Mouse (Mus musculus) CH12.LX (cell line): ENCODE data around the gene Ifnar1. TPM values are rescaled to one million over a fixed set of nuclear protein-coding genes. Genes with fewer than 3 reads are reported as not detected.

ENCODE experiments used
- DNase-seq: peaks from one replicate; pipeline ENCODE4 v3.0.0-alpha.2; 2013; ENCODE audit errors: extremely low read depth
- H3K27ac ChIP-seq: 2 replicates; pipeline ENCODE4 v1.5.1; 2012; ENCODE audit warnings: low read depth, mild to moderate bottlenecking, control low read depth, moderate library complexity; ENCODE audit not compliant: insufficient read depth
- H3K27me3 ChIP-seq: replicated peaks from 2 replicates; pipeline ENCODE3; 2012; ENCODE audit warnings: inconsistent platforms
- H3K36me3 ChIP-seq, 2 experiments: replicated peaks in 1 of 2; 2 replicates each; pipeline versions ENCODE3 to v1.6.1; 2012; ENCODE audit warnings: inconsistent platforms in 1 of 2, low read length in 1 of 2, mild to moderate bottlenecking in 1 of 2, mixed read lengths in 1 of 2, moderate library complexity in 1 of 2; ENCODE audit not compliant: control insufficient read depth in 1 of 2, insufficient read depth in 1 of 2
- H3K4me1 ChIP-seq, 2 experiments: 2 replicates each; pipeline ENCODE4 v1.6.1; 2012; ENCODE audit warnings: inconsistent platforms in 1 of 2, moderate library complexity in 1 of 2; ENCODE audit not compliant: insufficient read depth in 2 of 2, control insufficient read depth in 1 of 2
- H3K4me2 ChIP-seq: 2 replicates; pipeline ENCODE4 v1.6.1; 2012; ENCODE audit warnings: low read depth, mild to moderate bottlenecking, control low read depth; ENCODE audit not compliant: poor library complexity, insufficient read depth, severe bottlenecking
- H3K4me3 ChIP-seq, 3 experiments: fragments of 150-350 bp in 1 of 3; sonication (generic) in 1 of 3; replicated peaks in 1 of 3; 2 replicates each; pipeline versions ENCODE3 to v1.5.1; 2011 to 2012; ENCODE audit warnings: low read depth in 2 of 3, low read length in 2 of 3, mild to moderate bottlenecking in 2 of 3, moderate library complexity in 2 of 3, control low read depth in 1 of 3, improper control_type of control experiment in 1 of 3, inconsistent platforms in 1 of 3, mixed read lengths in 1 of 3; ENCODE audit not compliant: poor library complexity in 1 of 3
- H3K79me2 ChIP-seq: replicated peaks from 2 replicates; pipeline ENCODE4 v1.6.1; 2012; ENCODE audit warnings: mild to moderate bottlenecking, moderate library complexity; ENCODE audit not compliant: control insufficient read depth, poor library complexity, insufficient read depth, severe bottlenecking; ENCODE audit errors: extremely low read depth
- H3K9ac ChIP-seq: 2 replicates; pipeline ENCODE4 v1.6.1; 2012; ENCODE audit warnings: low read depth, mild to moderate bottlenecking, control low read depth, moderate library complexity; ENCODE audit not compliant: insufficient read depth
- H3K9me3 ChIP-seq: replicated peaks from 2 replicates; pipeline ENCODE3; 2012; ENCODE audit warnings: low read length, inconsistent platforms, mixed read lengths
- BHLHE40 ChIP-seq: IDR thresholded peaks from 2 replicates; pipeline ENCODE4 v1.6.1; 2011; ENCODE audit warnings: mild to moderate bottlenecking, low read depth, low read length, improper control_type of control experiment
- CHD1 ChIP-seq: IDR thresholded peaks from 2 replicates; pipeline ENCODE4 v1.6.1; 2012; ENCODE audit warnings: low read depth, low read length, improper control_type of control experiment, inconsistent platforms
- CHD2 ChIP-seq: IDR thresholded peaks from 2 replicates; pipeline ENCODE4 v1.6.1; 2011; ENCODE audit warnings: low read length, improper control_type of control experiment
- E2F4 ChIP-seq: IDR thresholded peaks from 2 replicates; pipeline ENCODE4 v1.6.1; 2011; ENCODE audit warnings: low read depth, low read length, improper control_type of control experiment; ENCODE audit not compliant: insufficient replicate concordance
- EP300 ChIP-seq: IDR thresholded peaks from 2 replicates; pipeline ENCODE4 v1.6.1; 2011; ENCODE audit warnings: low read length, improper control_type of control experiment
- ETS1 ChIP-seq: conservative IDR thresholded peaks from 2 replicates; pipeline ENCODE4 v1.6.1; 2012; ENCODE audit warnings: low read depth, mild to moderate bottlenecking, inconsistent platforms, low read length, improper control_type of control experiment, moderate library complexity
- GABPA ChIP-seq: IDR thresholded peaks from 2 replicates; pipeline ENCODE4 v1.6.1; 2012; ENCODE audit warnings: low read depth, low read length, improper control_type of control experiment, inconsistent platforms; ENCODE audit not compliant: insufficient replicate concordance
- IRF4 ChIP-seq: IDR thresholded peaks from 2 replicates; pipeline ENCODE4 v1.6.1; 2014; ENCODE audit warnings: low read depth, mild to moderate bottlenecking, inconsistent platforms, low read length, improper control_type of control experiment
- JUN ChIP-seq: IDR thresholded peaks from 2 replicates; pipeline ENCODE4 v1.6.1; 2011; ENCODE audit warnings: low read depth, mild to moderate bottlenecking, low read length, improper control_type of control experiment, moderate library complexity; ENCODE audit not compliant: insufficient read depth
- KAT2A ChIP-seq: IDR thresholded peaks from 2 replicates; pipeline ENCODE4 v1.6.1; 2012; ENCODE audit warnings: low read length, improper control_type of control experiment, inconsistent platforms; ENCODE audit not compliant: insufficient replicate concordance
- MAX ChIP-seq: IDR thresholded peaks from 2 replicates; pipeline ENCODE4 v1.6.1; 2011; ENCODE audit warnings: low read length, improper control_type of control experiment
- MAZ ChIP-seq: IDR thresholded peaks from 2 replicates; pipeline ENCODE4 v1.6.1; 2012; ENCODE audit warnings: low read depth, mild to moderate bottlenecking, inconsistent platforms, low read length, improper control_type of control experiment, moderate library complexity
- MXI1 ChIP-seq: IDR thresholded peaks from 2 replicates; pipeline ENCODE4 v1.6.1; 2011; ENCODE audit warnings: mild to moderate bottlenecking, low read depth, low read length, improper control_type of control experiment
- MYC ChIP-seq: IDR thresholded peaks from 2 replicates; pipeline ENCODE4 v1.6.1; 2011; ENCODE audit warnings: low read depth, mild to moderate bottlenecking, improper control_type of control experiment, low read length
- NELFE ChIP-seq: IDR thresholded peaks from 2 replicates; pipeline ENCODE4 v1.6.1; 2011; ENCODE audit warnings: low read depth, low read length, improper control_type of control experiment
- NRF1 ChIP-seq: IDR thresholded peaks from 2 replicates; pipeline ENCODE4 v1.6.1; 2014; ENCODE audit warnings: low read depth, mild to moderate bottlenecking, inconsistent platforms, low read length, improper control_type of control experiment, moderate library complexity
- PAX5 ChIP-seq: IDR thresholded peaks from 2 replicates; pipeline ENCODE4 v1.6.1; 2012; ENCODE audit warnings: low read length, inconsistent platforms, mixed read lengths
- POLR2AphosphoS2 ChIP-seq: IDR thresholded peaks from 2 replicates; pipeline ENCODE4 v1.6.1; 2011; ENCODE audit warnings: low read depth, low read length, improper control_type of control experiment
- RAD21 ChIP-seq: IDR thresholded peaks from 2 replicates; pipeline ENCODE4 v1.6.1; 2011; ENCODE audit warnings: low read depth, mild to moderate bottlenecking, low read length, improper control_type of control experiment, moderate library complexity
- SIN3A ChIP-seq: IDR thresholded peaks from 2 replicates; pipeline ENCODE4 v1.6.1; 2012; ENCODE audit warnings: low read length, improper control_type of control experiment, inconsistent platforms
- SMC3 ChIP-seq: IDR thresholded peaks from 2 replicates; pipeline ENCODE4 v1.6.1; 2011; ENCODE audit warnings: low read depth, low read length, improper control_type of control experiment
- TCF12 ChIP-seq: IDR thresholded peaks from 2 replicates; pipeline ENCODE4 v1.6.1; 2014; ENCODE audit warnings: low read depth, mild to moderate bottlenecking, inconsistent platforms, low read length, improper control_type of control experiment
- UBTF ChIP-seq: IDR thresholded peaks from 2 replicates; pipeline ENCODE4 v1.6.1; 2012; ENCODE audit warnings: low read depth, mild to moderate bottlenecking, inconsistent platforms, low read length, improper control_type of control experiment, moderate library complexity
- USF2 ChIP-seq: conservative IDR thresholded peaks from 2 replicates; pipeline ENCODE4 v1.6.1; 2011; ENCODE audit warnings: low read depth, low read length, improper control_type of control experiment
- ZKSCAN1 ChIP-seq: IDR thresholded peaks from 2 replicates; pipeline ENCODE4 v1.6.1; 2012; ENCODE audit warnings: low read depth, inconsistent platforms, low read length, improper control_type of control experiment, borderline replicate concordance
- ZMIZ1 ChIP-seq: IDR thresholded peaks from 2 replicates; pipeline ENCODE4 v1.6.1; 2012; ENCODE audit warnings: low read depth, mild to moderate bottlenecking, inconsistent platforms, low read length, improper control_type of control experiment
- dilution Hi-C: fragments of 300-500 bp; cut with MboI; formaldehyde crosslinking; loops from 2 replicates; pipeline ENCODE4 v1.14.3; 2020; ENCODE audit warnings: low sequenced_read_pairs; ENCODE audit not compliant: extremely low pct_unique_long_range_greater_than_20kb, extremely low pct_ligation_motif_present
- in situ Hi-C: fragments of 300-500 bp; cut with MboI; formaldehyde crosslinking; loops from 3 replicates; pipeline ENCODE4 v1.14.3; 2019; ENCODE audit warnings: low sequenced_read_pairs, low pct_ligation_motif_present, low pct_unique_long_range_greater_than_20kb, mixed read lengths
- polyA plus RNA-seq: library from polyadenylated mRNA; unstranded; fragments of >175 nt; gene quantifications from 2 replicates; pipeline ENCODE4 v1.2.1, GENCODE M21; 2012; ENCODE audit warnings: low read depth; ENCODE audit not compliant: insufficient read length
- total RNA-seq, 2 experiments: library from RNA; depleted of rRNA; stranded (reverse); fragments of 300-350 nt in 1 of 2; fragments of >200 nt in 1 of 2; gene quantifications; 2 replicates each; pipeline ENCODE4 v1.2.3; 2012 to 2014

Ifnar1 gene
- total and polyA plus RNA-seq, 3 experiments, result 32.8 to 49.4 (median 40.3) TPM

DNA sequence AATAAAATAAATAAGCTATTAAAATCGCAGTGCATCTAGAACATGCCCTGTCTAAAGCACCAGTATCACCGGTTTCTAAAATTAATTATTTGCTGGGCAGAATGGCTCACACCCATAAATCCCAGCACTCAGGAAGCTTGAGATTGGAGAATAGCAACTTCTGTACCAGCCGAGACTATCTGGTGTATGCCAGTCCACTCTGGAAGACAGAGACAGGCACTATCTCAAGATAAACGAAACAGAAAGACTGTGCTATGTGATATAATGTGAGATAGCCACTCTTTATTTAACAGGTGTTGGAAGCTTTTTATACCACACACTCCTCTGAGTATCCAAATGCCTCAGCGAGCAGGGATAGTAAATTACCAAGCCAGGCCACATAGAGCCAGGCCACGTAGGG, 13.6 kb upstream of the Ifnar1 start:
- Histone ChIP-seq H3K4me2 (no peak overlapping the region), H3K4me3 (no peak overlapping the region), H3K9ac (no peak overlapping the region), H3K4me1 (peaks cover 18 to 51% of the 10 kb centered on the region in 2 experiments), H3K27ac (no peak overlapping the region), H3K9me3 (peaks cover 14% of the 10 kb centered on the region), H3K36me3 (peaks cover 0 to 22% of the 10 kb centered on the region in 2 experiments), H3K79me2 (no peaks in the 10 kb centered on the region), H3K27me3 (no peaks in the 10 kb centered on the region)
- TF ChIP-seq MAZ (no peak), KAT2A (no peak), TCF12 (no peak), MAX (no peak), MYC (no peak), SIN3A (no peak), POLR2AphosphoS2 (no peak), NRF1 (no peak), E2F4 (no peak), RAD21 (no peak), GABPA (no peak), MXI1 (no peak), NELFE (no peak), PAX5 (no peak), ZKSCAN1 (no peak), ETS1 (no peak), BHLHE40 (no peak), UBTF (no peak), ZMIZ1 (no peak), CHD2 (no peak)
- DNase-seq, result no peak
- in situ Hi-C loops, result no loop called here
- dilution Hi-C loops, result no loop called here

DNA sequence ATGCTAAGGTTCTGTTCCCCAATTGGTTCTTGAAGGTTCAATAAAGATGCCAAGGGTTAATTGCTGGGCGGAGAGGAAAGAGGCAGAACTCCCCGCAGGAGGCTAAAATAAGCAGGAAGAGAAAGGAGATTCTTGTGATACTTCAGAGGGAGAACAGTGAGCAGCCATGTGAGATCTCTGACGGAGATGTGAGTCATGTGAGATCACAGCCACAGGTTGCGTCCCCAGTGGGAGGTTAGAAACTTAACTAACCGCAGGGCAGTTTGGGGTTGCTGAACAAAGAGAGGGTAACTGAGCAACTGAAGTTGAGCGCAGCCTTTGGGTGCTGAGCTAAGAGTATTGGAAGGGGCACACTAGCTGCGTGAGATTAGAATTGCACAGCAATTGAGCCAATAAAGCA, 9.3 kb upstream of the Ifnar1 start:
- H3K9ac ChIP-seq, result no peak overlapping the region
- H3K9me3 ChIP-seq, result peaks cover 2% of the 10 kb centered on the region
- H3K36me3 ChIP-seq, result no peaks in the 10 kb centered on the region
- H3K79me2 ChIP-seq, result no peaks in the 10 kb centered on the region
- DNase-seq, result peak; percentile 75
- no peak overlapping the region for H3K4me3 ChIP-seq
- H3K4me2 ChIP-seq, result peak overlapping the region; percentile 41
- in situ Hi-C loops (no loop called here), dilution Hi-C loops (no loop called here)
- H3K27me3 ChIP-seq, result no peaks in the 10 kb centered on the region
- no peak overlapping the region for H3K27ac ChIP-seq
- TF ChIP-seq CHD1, result 0 out of 2 replicates have a peak, but pooled peaks have one; percentile 52
- TF ChIP-seq ETS1, result peak; percentile 73
- no peak for TF ChIP-seq PAX5
- no peak for TF ChIP-seq SMC3
- peak; percentile 95 for TF ChIP-seq BHLHE40
- TF ChIP-seq USF2, result no peak
- TF ChIP-seq JUN, result peak; percentile 2; the same call in 1 of the 2 replicates
- 0 out of 2 replicates have a peak, but pooled peaks have one; percentile 36 for TF ChIP-seq IRF4
- peak; percentile 62; the same call in 1 of the 2 replicates for TF ChIP-seq MYC
- TF ChIP-seq ZKSCAN1, result no peak
- 0 out of 2 replicates have a peak, but pooled peaks have one; percentile 66 for TF ChIP-seq EP300
- peak; percentile 23; the same call in 1 of the 2 replicates for TF ChIP-seq SIN3A
- peaks cover 19 to 64% of the 10 kb centered on the region in 2 experiments for H3K4me1 ChIP-seq
